Mouse (Mus musculus) erythroblast, embryonic 14.5 days (primary cell): ENCODE data around the gene Zfp628.

ENCODE experiments used
- GATA1 ChIP-seq: IDR thresholded peaks from 2 replicates; pipeline ENCODE4 v1.6.1; 2012; ENCODE audit warnings: low read length, inconsistent platforms, mixed read lengths
- TAL1 ChIP-seq: IDR thresholded peaks from 3 replicates; pipeline ENCODE4 v1.6.1; 2012; ENCODE audit warnings: low read length, inconsistent platforms, mixed read lengths

- TF ChIP-seq GATA1 (no peak), TAL1 (no peak)
Observed at GRCm38 (mm10) chr7:4950561-4951342, 35.7 kb downstream of the Zfp628 start.
